Mouse (Mus musculus): ENCODE results near the gene Epha1. TPM values are rescaled to one million over a fixed set of nuclear protein-coding genes. Genes with fewer than 3 reads are reported as not detected.

Epha1 gene
- total RNA-seq (2021): under 1 TPM; 0.14 to 0.18 TPM

- peak; percentile 58 for DNase-seq
- intact Hi-C loops (cut with DNase I): no loop called here
Measured at GRCm38 (mm10) chr6:42372816-42373547, at the start of gene Epha1. Gene Epha1, minus strand, starts transcription at chr6:42373268.

GRCm38 (mm10) chr6:42421439-42421838 lies 48.4 kb upstream of the Epha1 start:
- intact Hi-C loops (cut with DNase I): no loop called here
- DNase-seq: no peak

- intact Hi-C loops (cut with DNase I): no loop called here
Measured at GRCm38 (mm10) chr6:42419443-42419842, 46.4 kb upstream of the Epha1 start.

DNA sequence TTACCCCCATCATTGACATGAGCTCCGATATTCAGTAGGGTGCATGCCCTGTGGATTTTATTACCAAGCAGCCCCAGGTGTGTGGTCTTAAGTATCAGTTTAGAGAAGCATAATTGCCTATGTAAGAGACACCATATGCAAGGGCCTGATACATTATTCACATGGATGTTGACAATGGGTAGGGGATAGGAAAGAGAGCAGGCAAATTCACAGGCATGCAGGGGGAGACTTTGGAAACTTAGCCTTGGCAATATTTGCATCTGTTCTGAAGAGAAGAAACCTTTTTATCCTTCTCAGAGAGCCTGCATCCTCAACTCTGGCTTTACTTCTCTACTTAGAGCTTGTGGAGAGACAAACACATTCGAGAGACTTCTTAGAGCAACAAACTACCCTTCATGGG lies 32.1 kb upstream of the Epha1 start, which contains the start of gene Tas2r135:
Gene Tas2r135, plus strand, starts transcription at position 301 of the 400 bp plus-strand sequence.
- DNase-seq: no peak
- intact Hi-C loops (cut with DNase I): no loop called here

More at GRCm38 (mm10) chr6:42419443-42419842, 46.4 kb upstream of the Epha1 start:
- DNase-seq: no peak

GRCm38 (mm10) chr6:42399938-42400337 lies 26.9 kb upstream of the Epha1 start, which contains the start of gene Tas2r143:
Gene Tas2r143, plus strand, starts transcription at chr6:42400238.
- no peak for DNase-seq
- intact Hi-C loops (cut with DNase I): no loop called here

DNA sequence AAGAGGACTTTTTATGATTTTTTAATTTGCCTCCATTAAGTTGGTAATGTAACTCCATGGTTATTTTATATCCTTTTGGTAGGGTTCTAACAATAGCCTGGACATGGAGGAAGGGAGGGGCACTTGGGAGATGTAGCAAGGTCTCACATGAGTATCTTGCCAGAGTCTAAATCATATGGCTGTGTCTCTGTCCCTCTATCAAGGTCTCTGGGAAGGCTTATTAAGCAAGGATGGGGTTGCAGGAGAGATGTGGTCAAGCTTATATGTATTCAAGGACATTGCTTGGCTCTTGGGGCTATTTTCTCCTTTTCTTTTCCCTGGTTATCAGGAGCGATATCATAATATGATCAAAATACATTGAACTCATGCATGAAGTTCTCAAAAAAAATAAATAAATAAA lies 25.9 kb upstream of the Epha1 start:
- no peak for DNase-seq
- intact Hi-C loops (cut with DNase I): no loop called here

- intact Hi-C loops (cut with DNase I): no loop called here
- no peak for DNase-seq
Measured at GRCm38 (mm10) chr6:42398285-42398684, 25.2 kb upstream of the Epha1 start.

DNA sequence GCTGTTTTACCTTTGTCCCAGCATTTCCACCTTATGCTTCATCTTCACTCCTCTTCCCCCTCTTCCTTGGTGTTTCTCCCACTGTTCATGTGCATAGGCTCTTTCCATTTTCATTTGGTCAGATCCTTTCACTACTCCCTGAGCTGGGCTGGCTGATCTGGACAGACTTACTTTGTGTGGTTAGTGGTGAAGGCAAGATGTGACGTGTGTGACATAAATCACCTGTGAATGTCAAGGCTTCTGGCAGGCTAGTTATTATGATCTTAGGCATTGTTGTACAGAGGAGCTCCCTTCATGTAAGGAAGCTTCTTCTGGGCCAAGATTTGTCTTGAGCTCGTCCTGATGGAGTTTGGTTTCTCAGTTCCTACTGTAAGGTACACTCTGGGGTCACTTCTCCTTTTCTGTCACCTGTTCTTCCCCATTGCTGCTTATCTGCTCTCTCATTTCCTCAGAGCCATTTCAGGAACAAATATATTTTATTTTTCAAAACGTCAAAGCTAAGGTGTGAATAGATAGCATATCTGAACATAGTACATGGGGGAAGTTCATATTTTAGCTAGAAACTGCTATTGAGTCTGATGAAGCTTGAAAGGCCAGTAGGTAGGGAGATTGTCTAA lies 24.1 kb upstream of the Epha1 start:
- no peak for DNase-seq
- intact Hi-C loops (cut with DNase I): no loop called here

DNA sequence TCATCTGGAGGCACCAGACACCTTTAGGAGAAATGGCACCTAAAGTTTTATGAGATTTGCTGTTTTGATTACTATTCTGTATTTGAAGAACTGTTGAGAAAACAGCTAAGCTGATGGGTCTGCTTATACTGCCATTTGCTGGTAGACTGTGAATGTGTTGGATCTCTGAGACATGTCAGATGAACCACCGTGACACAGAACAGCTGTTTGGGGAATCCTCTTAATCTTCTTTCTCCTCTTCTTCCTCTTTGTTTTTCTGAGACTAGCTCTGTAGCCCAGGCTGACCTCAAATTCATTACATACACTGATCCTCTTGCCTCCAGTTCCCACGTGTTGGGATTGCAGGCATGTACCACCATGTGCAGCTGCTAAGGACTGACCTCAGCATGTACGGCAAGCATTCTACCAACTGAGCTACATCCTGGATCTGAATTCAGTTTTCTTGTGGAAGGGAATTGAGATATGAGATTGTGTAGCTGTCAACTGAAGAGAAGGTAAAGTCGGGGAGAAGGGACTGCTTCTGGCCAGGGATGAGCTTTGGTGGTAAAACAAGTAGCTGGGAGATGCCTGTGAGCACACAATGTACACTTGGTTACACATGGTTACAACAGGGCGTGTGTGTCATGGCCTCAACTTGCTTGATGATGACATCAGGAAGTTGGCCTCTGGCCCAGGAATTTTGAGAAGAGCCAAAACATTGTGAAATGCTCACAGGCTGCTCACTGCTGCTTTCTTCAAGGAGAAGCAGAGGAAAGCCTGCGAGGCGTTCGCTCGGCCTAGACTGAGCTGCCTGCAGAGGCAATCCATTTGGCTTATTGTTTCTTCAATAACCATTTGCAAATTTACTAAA lies 23.1 kb upstream of the Epha1 start:
- intact Hi-C loops (cut with DNase I): no loop called here
- DNase-seq: peak; percentile 31

- DNase-seq: no peak
Measured at GRCm38 (mm10) chr6:42391796-42392330, 18.8 kb upstream of the Epha1 start.

GRCm38 (mm10) chr6:42385635-42386034 lies 12.6 kb upstream of the Epha1 start:
- intact Hi-C loops (cut with DNase I): no loop called here
- no peak for DNase-seq

More at GRCm38 (mm10) chr6:42391796-42392330, 18.8 kb upstream of the Epha1 start:
- intact Hi-C loops (cut with DNase I): no loop called here

- DNase-seq: no peak
- intact Hi-C loops (cut with DNase I): no loop called here
Measured at GRCm38 (mm10) chr6:42383360-42383759, 10.3 kb upstream of the Epha1 start.

GRCm38 (mm10) chr6:42381916-42382381 lies 8.9 kb upstream of the Epha1 start:
- intact Hi-C loops (cut with DNase I): no loop called here
- DNase-seq: no peak

- DNase-seq: no peak
- intact Hi-C loops (cut with DNase I): no loop called here
Measured at GRCm38 (mm10) chr6:42381221-42381620, 8.2 kb upstream of the Epha1 start.

GRCm38 (mm10) chr6:42380416-42381144 lies 7.5 kb upstream of the Epha1 start:
- no peak for DNase-seq
- intact Hi-C loops (cut with DNase I): no loop called here

- no peak for DNase-seq
- intact Hi-C loops (cut with DNase I): no loop called here
Measured at GRCm38 (mm10) chr6:42379551-42379950, 6.5 kb upstream of the Epha1 start.

- intact Hi-C loops (cut with DNase I): no loop called here
- DNase-seq: no peak
Measured at GRCm38 (mm10) chr6:42377280-42377679, 4.2 kb upstream of the Epha1 start.

- DNase-seq: no peak
- intact Hi-C loops (cut with DNase I): no loop called here
Measured at GRCm38 (mm10) chr6:42376504-42377019, 3.5 kb upstream of the Epha1 start.

DNA sequence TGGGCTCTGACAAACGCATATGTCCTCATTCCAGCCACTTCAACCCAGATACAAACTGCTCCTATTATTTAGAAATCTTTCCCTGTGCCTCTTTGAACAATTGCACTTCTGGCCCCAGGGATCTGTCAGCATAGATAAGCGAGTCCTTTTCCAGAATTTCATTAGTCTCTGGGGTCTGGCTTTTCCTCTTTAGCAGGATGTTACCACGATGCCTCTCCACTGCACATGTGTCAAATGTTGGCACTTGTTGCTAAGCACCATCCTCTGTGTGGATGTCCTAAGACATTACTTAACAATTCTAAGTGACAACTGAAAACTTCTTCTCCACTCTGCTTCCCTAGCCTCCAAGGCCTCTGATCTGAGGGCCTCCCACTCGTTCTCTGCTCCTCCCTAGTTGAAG lies 2.9 kb upstream of the Epha1 start:
- intact Hi-C loops (cut with DNase I): no loop called here
- no peak for DNase-seq

GRCm38 (mm10) chr6:42375131-42375530 lies 2.1 kb upstream of the Epha1 start:
- DNase-seq: no peak
- intact Hi-C loops (cut with DNase I): no loop called here

Measured in left cerebral cortex, postnatal 4 days (tissue).